Mouse (Mus musculus) E14TG2a.4 (cell line): ENCODE results near the gene Scamp1.

Source experiments
- CTCF ChIP-seq: conservative IDR thresholded peaks from 2 replicates; pipeline ENCODE4 v1.5.1; 2014; ENCODE audit warnings: low read length
- NANOG ChIP-seq: IDR thresholded peaks from 2 replicates; pipeline ENCODE4 v1.6.1; 2014; ENCODE audit warnings: borderline replicate concordance, low read length, mixed read lengths
- POU5F1 ChIP-seq: IDR thresholded peaks from 2 replicates; pipeline ENCODE4 v1.6.1; 2014; ENCODE audit warnings: low read length, borderline replicate concordance

- no peak for TF ChIP-seq CTCF
- no peak for TF ChIP-seq POU5F1
- no peak for TF ChIP-seq NANOG
Observed at GRCm38 (mm10) chr13:94286195-94286594, 538 bp upstream of the Scamp1 start.
